Mouse (Mus musculus): ENCODE results near the gene Med27.
A peak's percentile ranks its signal among the peaks of the same experiment; 100 is the strongest.

The Med27 gene

GRCm38 (mm10) chr2:29561468-29561867, 214.8 kb downstream of the Med27 start:
- no peak for DNase-seq (ENCODE audit: extremely low read depth, low read depth)

- DNase-seq (ENCODE audit: extremely low read depth, low read depth) = no peak
These were observed 217.4 kb downstream of the Med27 start for GRCm38 (mm10) chr2:29563986-29564385.

GRCm38 (mm10) chr2:29565570-29566433, 219.2 kb downstream of the Med27 start:
- DNase-seq (ENCODE audit: extremely low read depth, low read depth) = no peak

- DNase-seq (ENCODE audit: extremely low read depth, low read depth) = no peak
These were observed 225.5 kb downstream of the Med27 start for GRCm38 (mm10) chr2:29571921-29572700.

- DNase-seq (ENCODE audit: extremely low read depth, low read depth) = no peak
These were observed 226.3 kb downstream of the Med27 start for GRCm38 (mm10) chr2:29572811-29573427.

GRCm38 (mm10) chr2:29573591-29573990, 227.0 kb downstream of the Med27 start:
- DNase-seq (ENCODE audit: extremely low read depth, low read depth) = peak; percentile 27

GRCm38 (mm10) chr2:29574187-29574586, 227.6 kb downstream of the Med27 start:
- no peak for DNase-seq (ENCODE audit: extremely low read depth, low read depth)
